Mouse (Mus musculus) naive thymus-derived CD4-positive, alpha-beta T cell, adult 5 months (primary cell): ENCODE results near the gene Coa7. TPM values are rescaled to one million over a fixed set of nuclear protein-coding genes. Genes with fewer than 3 reads are reported as not detected.

Source experiments
- polyA plus RNA-seq: library from polyadenylated mRNA; unstranded; fragments of 100-300 nt; shearing (Covaris generic); gene quantifications from one replicate; pipeline ENCODE4 v1.2.1, GENCODE M21; 2017

The Coa7 gene
- polyA plus RNA-seq: 52.1 TPM

GRCm38 (mm10) chr4:108327730-108328484 is at the start of gene Coa7:
Gene Coa7, plus strand, starts transcription at chr4:108328140.

GRCm38 (mm10) chr4:108300670-108301373 is 27.1 kb upstream of the Coa7 start, which contains the start of gene Zyg11b:
Gene Zyg11b, minus strand, starts transcription at chr4:108301096.

GRCm38 (mm10) chr4:108383183-108383714 is 55.3 kb downstream of the Coa7 start, which contains the start of gene Shisal2a:
Gene Shisal2a, minus strand, starts transcription at chr4:108383349.

Other genes starting within 250 kb of the Coa7 start
- not detected for gene Podn, start 231.7 kb upstream of the Coa7 start, polyA plus RNA-seq
- 307 TPM for gene Scp2, start 183.1 kb upstream of the Coa7 start, polyA plus RNA-seq
- 0.57 TPM for gene Echdc2, start 162.7 kb upstream of the Coa7 start, polyA plus RNA-seq
- not detected for gene Zyg11a, start 110.1 kb upstream of the Coa7 start, polyA plus RNA-seq
- gene Zyg11b, start 27.0 kb upstream of the Coa7 start, polyA plus RNA-seq: 45.5 TPM
- gene Shisal2a, start 55.2 kb downstream of the Coa7 start, polyA plus RNA-seq: not detected
- gene Gpx7, start 78.8 kb downstream of the Coa7 start, polyA plus RNA-seq: 0.73 TPM
- gene Tut4, start 131.3 kb downstream of the Coa7 start, polyA plus RNA-seq: 239 TPM